Mouse (Mus musculus): ENCODE measurements around the gene Zwint. TPM values are rescaled to one million over a fixed set of nuclear protein-coding genes. Genes with fewer than 3 reads are reported as not detected.

The Zwint gene
- polyA plus RNA-seq, 1 experiment from 2014 or later: 246 TPM

GRCm38 (mm10) chr10:72655017-72655509 lies 418 bp downstream of the Zwint start:
- Histone ChIP-seq H3K9me3 (ENCODE audit: control insufficient read depth, low read length) (no peaks in the 10 kb centered on the region), H3K9ac (ENCODE audit: low read length) (peak overlapping the region; percentile 72), H3K27ac (ENCODE audit: low read depth) (peak overlapping the region; percentile 85), H3K36me3 (ENCODE audit: control insufficient read depth, insufficient read depth, low read length) (peaks cover 40% of the 10 kb centered on the region), H3K27me3 (replicated peaks; ENCODE audit: control insufficient read depth, insufficient read depth, low read length) (no peaks in the 10 kb centered on the region), H3K4me1 (replicated peaks; ENCODE audit: control insufficient read depth, insufficient read depth, low read length) (peaks cover 7% of the 10 kb centered on the region), H3K4me2 (ENCODE audit: low read length) (peak overlapping the region; percentile 71), H3K4me3 (ENCODE audit: low read depth, low read length) (peak overlapping the region; percentile 87)
- ATAC-seq (replicated peaks; ENCODE audit: low FRiP score, low TSS enrichment, low read depth) (peak; percentile 83), DNase-seq (ENCODE audit: low spot score) (no peak)
- WGBS: 1% methylated on average over 15 of the region's 15 CpGs

- H3K9ac ChIP-seq (ENCODE audit: low read length): no peak overlapping the region
- no peak overlapping the region for H3K27ac ChIP-seq (ENCODE audit: low read depth)
- ATAC-seq (replicated peaks; ENCODE audit: low FRiP score, low TSS enrichment, low read depth): no peak
- 96% methylated on average over 5 of the region's 5 CpGs for WGBS
- no peaks in the 10 kb centered on the region for H3K27me3 ChIP-seq (replicated peaks; ENCODE audit: control insufficient read depth, insufficient read depth, low read length)
- no peak for DNase-seq (ENCODE audit: low spot score)
- no peak overlapping the region for H3K4me3 ChIP-seq (ENCODE audit: low read depth, low read length)
- no peak overlapping the region for H3K4me2 ChIP-seq (ENCODE audit: low read length)
- H3K4me1 ChIP-seq (replicated peaks; ENCODE audit: control insufficient read depth, insufficient read depth, low read length): peaks cover 7% of the 10 kb centered on the region
- H3K36me3 ChIP-seq (ENCODE audit: control insufficient read depth, insufficient read depth, low read length): peaks cover 77% of the 10 kb centered on the region
- no peaks in the 10 kb centered on the region for H3K9me3 ChIP-seq (ENCODE audit: control insufficient read depth, low read length)
Measured at GRCm38 (mm10) chr10:72659198-72659597, 4.6 kb downstream of the Zwint start.

- Histone ChIP-seq H3K4me3 (ENCODE audit: low read depth, low read length) (no peak overlapping the region), H3K9me3 (ENCODE audit: control insufficient read depth, low read length) (no peaks in the 10 kb centered on the region), H3K27me3 (replicated peaks; ENCODE audit: control insufficient read depth, insufficient read depth, low read length) (no peaks in the 10 kb centered on the region), H3K27ac (ENCODE audit: low read depth) (no peak overlapping the region), H3K9ac (ENCODE audit: low read length) (no peak overlapping the region), H3K4me2 (ENCODE audit: low read length) (no peak overlapping the region), H3K36me3 (ENCODE audit: control insufficient read depth, insufficient read depth, low read length) (peaks cover 89% of the 10 kb centered on the region), H3K4me1 (replicated peaks; ENCODE audit: control insufficient read depth, insufficient read depth, low read length) (peaks cover 7% of the 10 kb centered on the region)
- ATAC-seq (replicated peaks; ENCODE audit: low FRiP score, low TSS enrichment, low read depth): no peak
- WGBS: 94% methylated on average over 1 of the region's 1 CpGs
- DNase-seq (ENCODE audit: low spot score): no peak
Measured at GRCm38 (mm10) chr10:72660350-72660749, 5.7 kb downstream of the Zwint start.

GRCm38 (mm10) chr10:72667856-72668255 lies 13.2 kb downstream of the Zwint start:
- Histone ChIP-seq H3K36me3 (ENCODE audit: control insufficient read depth, insufficient read depth, low read length) (peaks cover 48% of the 10 kb centered on the region), H3K27me3 (replicated peaks; ENCODE audit: control insufficient read depth, insufficient read depth, low read length) (no peaks in the 10 kb centered on the region), H3K9me3 (ENCODE audit: control insufficient read depth, low read length) (no peaks in the 10 kb centered on the region), H3K27ac (ENCODE audit: low read depth) (no peak overlapping the region), H3K9ac (ENCODE audit: low read length) (no peak overlapping the region), H3K4me3 (ENCODE audit: low read depth, low read length) (no peak overlapping the region), H3K4me2 (ENCODE audit: low read length) (no peak overlapping the region), H3K4me1 (replicated peaks; ENCODE audit: control insufficient read depth, insufficient read depth, low read length) (no peaks in the 10 kb centered on the region)
- 94% methylated on average over 5 of the region's 5 CpGs for WGBS
- no peak for DNase-seq (ENCODE audit: low spot score)
- no peak for ATAC-seq (replicated peaks; ENCODE audit: low FRiP score, low TSS enrichment, low read depth)

- Histone ChIP-seq H3K9ac (ENCODE audit: low read length) (no peak overlapping the region), H3K9me3 (ENCODE audit: control insufficient read depth, low read length) (no peaks in the 10 kb centered on the region), H3K36me3 (ENCODE audit: control insufficient read depth, insufficient read depth, low read length) (peaks cover 45% of the 10 kb centered on the region), H3K4me1 (replicated peaks; ENCODE audit: control insufficient read depth, insufficient read depth, low read length) (no peaks in the 10 kb centered on the region), H3K4me2 (ENCODE audit: low read length) (no peak overlapping the region), H3K4me3 (ENCODE audit: low read depth, low read length) (no peak overlapping the region), H3K27me3 (replicated peaks; ENCODE audit: control insufficient read depth, insufficient read depth, low read length) (no peaks in the 10 kb centered on the region), H3K27ac (ENCODE audit: low read depth) (no peak overlapping the region)
- no peak for DNase-seq (ENCODE audit: low spot score)
- WGBS: 74% methylated on average over 1 of the region's 1 CpGs
- ATAC-seq (replicated peaks; ENCODE audit: low FRiP score, low TSS enrichment, low read depth): no peak
Measured at GRCm38 (mm10) chr10:72669086-72669485, 14.4 kb downstream of the Zwint start.

- H3K9ac ChIP-seq (ENCODE audit: low read length): no peak overlapping the region
- H3K27ac ChIP-seq (ENCODE audit: low read depth): no peak overlapping the region
- peaks cover 13% of the 10 kb centered on the region for H3K36me3 ChIP-seq (ENCODE audit: control insufficient read depth, insufficient read depth, low read length)
- no peaks in the 10 kb centered on the region for H3K9me3 ChIP-seq (ENCODE audit: control insufficient read depth, low read length)
- no peak for DNase-seq (ENCODE audit: low spot score)
- WGBS: 91% methylated on average over 6 of the region's 6 CpGs
- H3K4me3 ChIP-seq (ENCODE audit: low read depth, low read length): no peak overlapping the region
- no peak overlapping the region for H3K4me2 ChIP-seq (ENCODE audit: low read length)
- no peaks in the 10 kb centered on the region for H3K27me3 ChIP-seq (replicated peaks; ENCODE audit: control insufficient read depth, insufficient read depth, low read length)
- no peaks in the 10 kb centered on the region for H3K4me1 ChIP-seq (replicated peaks; ENCODE audit: control insufficient read depth, insufficient read depth, low read length)
- no peak for ATAC-seq (replicated peaks; ENCODE audit: low FRiP score, low TSS enrichment, low read depth)
Measured at GRCm38 (mm10) chr10:72675971-72676370, 21.3 kb downstream of the Zwint start.

- no peaks in the 10 kb centered on the region for H3K27me3 ChIP-seq (replicated peaks; ENCODE audit: control insufficient read depth, insufficient read depth, low read length)
- 78% methylated on average over 1 of the region's 1 CpGs for WGBS
- no peaks in the 10 kb centered on the region for H3K4me1 ChIP-seq (replicated peaks; ENCODE audit: control insufficient read depth, insufficient read depth, low read length)
- H3K9ac ChIP-seq (ENCODE audit: low read length): no peak overlapping the region
- ATAC-seq (replicated peaks; ENCODE audit: low FRiP score, low TSS enrichment, low read depth) (no peak), DNase-seq (ENCODE audit: low spot score) (no peak)
- H3K36me3 ChIP-seq (ENCODE audit: control insufficient read depth, insufficient read depth, low read length): peaks cover 13% of the 10 kb centered on the region
- H3K4me3 ChIP-seq (ENCODE audit: low read depth, low read length): no peak overlapping the region
- no peaks in the 10 kb centered on the region for H3K9me3 ChIP-seq (ENCODE audit: control insufficient read depth, low read length)
- H3K27ac ChIP-seq (ENCODE audit: low read depth): no peak overlapping the region
- H3K4me2 ChIP-seq (ENCODE audit: low read length): no peak overlapping the region
Measured at GRCm38 (mm10) chr10:72676550-72676949, 21.9 kb downstream of the Zwint start.

- no peaks in the 10 kb centered on the region for H3K27me3 ChIP-seq (replicated peaks; ENCODE audit: control insufficient read depth, insufficient read depth, low read length)
- no peak overlapping the region for H3K4me3 ChIP-seq (ENCODE audit: low read depth, low read length)
- H3K36me3 ChIP-seq (ENCODE audit: control insufficient read depth, insufficient read depth, low read length): peaks cover 6% of the 10 kb centered on the region
- H3K27ac ChIP-seq (ENCODE audit: low read depth): no peak overlapping the region
- no peak for DNase-seq (ENCODE audit: low spot score)
- ATAC-seq (replicated peaks; ENCODE audit: low FRiP score, low TSS enrichment, low read depth): no peak
- no peak overlapping the region for H3K4me2 ChIP-seq (ENCODE audit: low read length)
- no peaks in the 10 kb centered on the region for H3K9me3 ChIP-seq (ENCODE audit: control insufficient read depth, low read length)
- WGBS: 85% methylated on average over 4 of the region's 4 CpGs
- H3K9ac ChIP-seq (ENCODE audit: low read length): no peak overlapping the region
- H3K4me1 ChIP-seq (replicated peaks; ENCODE audit: control insufficient read depth, insufficient read depth, low read length): no peaks in the 10 kb centered on the region
Measured at GRCm38 (mm10) chr10:72679086-72679485, 24.4 kb downstream of the Zwint start.

GRCm38 (mm10) chr10:72701092-72701491 lies 46.4 kb downstream of the Zwint start:
- H3K4me2 ChIP-seq (ENCODE audit: low read length): no peak overlapping the region
- H3K9ac ChIP-seq (ENCODE audit: low read length): no peak overlapping the region
- H3K27me3 ChIP-seq (replicated peaks; ENCODE audit: control insufficient read depth, insufficient read depth, low read length): no peaks in the 10 kb centered on the region
- H3K9me3 ChIP-seq (ENCODE audit: control insufficient read depth, low read length): no peaks in the 10 kb centered on the region
- H3K36me3 ChIP-seq (ENCODE audit: control insufficient read depth, insufficient read depth, low read length): no peaks in the 10 kb centered on the region
- ATAC-seq (replicated peaks; ENCODE audit: low FRiP score, low TSS enrichment, low read depth) (no peak), DNase-seq (ENCODE audit: low spot score) (no peak)
- 84% methylated on average over 5 of the region's 5 CpGs for WGBS
- H3K4me3 ChIP-seq (ENCODE audit: low read depth, low read length): no peak overlapping the region
- H3K4me1 ChIP-seq (replicated peaks; ENCODE audit: control insufficient read depth, insufficient read depth, low read length): no peaks in the 10 kb centered on the region
- H3K27ac ChIP-seq (ENCODE audit: low read depth): no peak overlapping the region

All from intestine, embryonic 14.5 days (tissue).